Mouse (Mus musculus) splenic B cell, adult 2 months (primary cell): ENCODE data around the gene Peli2.
"Not testable (repeated sequence)": the region's sequence is repeated elsewhere in the genome, so short reads cannot be mapped to it uniquely, and the experiment has no call there.

Experiments
- DNase-seq: peaks from one replicate; pipeline ENCODE4 v3.0.0-alpha.2; 2011; ENCODE audit warnings: low read depth, low spot score
- H3K27me3 ChIP-seq: 2 replicates; pipeline ENCODE4 v1.6.1; 2012; ENCODE audit warnings: mild to moderate bottlenecking, low read length, moderate library complexity, mixed read lengths; ENCODE audit not compliant: control insufficient read depth, poor library complexity, insufficient read depth, severe bottlenecking
- H3K36me3 ChIP-seq: 2 replicates; pipeline ENCODE4 v1.6.1; 2012; ENCODE audit warnings: mild to moderate bottlenecking, low read length, moderate library complexity, mixed read lengths; ENCODE audit not compliant: control insufficient read depth, poor library complexity, insufficient read depth, severe bottlenecking

Gene Peli2

DNA sequence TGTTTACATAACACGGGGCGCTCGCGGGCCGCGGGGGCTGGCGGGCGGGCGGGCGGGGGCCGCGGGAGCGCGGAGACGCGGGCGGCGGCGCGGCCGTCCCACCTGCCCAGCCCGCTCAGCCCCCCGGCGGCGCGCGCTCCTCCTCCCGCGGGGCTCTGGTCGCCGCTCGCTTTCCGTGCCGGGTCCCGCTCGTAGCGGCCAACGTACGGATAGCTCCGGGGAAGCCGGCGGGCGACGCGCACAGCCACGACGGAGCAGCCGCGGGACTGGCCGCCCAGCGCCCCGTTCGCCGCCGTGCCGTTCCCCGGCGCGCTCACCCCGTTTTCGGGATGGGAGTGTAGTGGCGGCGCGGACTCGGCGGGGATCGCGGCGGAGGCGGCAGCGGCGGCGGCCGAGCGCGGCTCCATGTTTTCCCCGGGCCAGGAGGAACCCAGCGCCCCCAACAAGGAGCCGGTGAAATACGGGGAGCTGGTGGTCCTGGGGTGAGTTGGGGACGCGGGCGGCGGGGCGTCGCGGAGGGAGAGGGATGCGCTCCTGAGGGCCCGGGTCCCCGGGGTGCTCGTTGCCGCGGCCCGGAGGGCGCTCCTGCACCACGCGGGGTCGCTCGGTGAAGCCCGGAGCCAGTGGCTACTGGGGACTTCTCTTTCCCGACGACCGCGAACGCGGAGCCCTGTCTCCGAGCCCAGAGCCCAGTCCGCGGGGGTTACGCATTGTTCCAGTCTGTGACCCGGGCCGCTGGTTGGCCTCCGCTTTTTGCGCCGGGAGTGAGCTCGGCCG lies at the start of gene Peli2:
TSS of gene Peli2 (plus strand) at position 72 of the 777 bp plus-strand sequence.
- no peaks in the 10 kb centered on the region for H3K36me3 ChIP-seq
- no peaks in the 10 kb centered on the region; the same call in 1 of the 2 replicates for H3K27me3 ChIP-seq
- no peak for DNase-seq

DNA sequence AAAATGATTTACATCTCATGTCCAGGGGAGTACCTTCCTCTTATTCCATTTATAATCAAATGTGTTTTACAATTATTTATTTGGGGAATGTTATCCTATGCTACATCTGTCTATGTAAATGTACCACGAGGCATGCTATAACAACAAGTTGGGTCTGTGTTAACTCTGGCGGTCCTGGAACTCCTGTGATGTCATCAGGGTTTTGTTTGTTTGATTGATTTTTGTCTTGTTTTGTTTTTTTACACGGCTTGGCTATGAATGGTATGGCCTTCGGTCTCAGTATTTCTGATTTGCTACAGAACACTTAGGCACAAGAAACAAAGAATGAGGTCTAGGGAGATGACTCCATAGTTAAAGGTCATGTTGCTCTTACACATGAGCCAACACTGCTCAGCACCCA lies 48.5 kb upstream of the Peli2 start:
- no peak for DNase-seq
- no peaks in the 10 kb centered on the region for H3K27me3 ChIP-seq

DNA sequence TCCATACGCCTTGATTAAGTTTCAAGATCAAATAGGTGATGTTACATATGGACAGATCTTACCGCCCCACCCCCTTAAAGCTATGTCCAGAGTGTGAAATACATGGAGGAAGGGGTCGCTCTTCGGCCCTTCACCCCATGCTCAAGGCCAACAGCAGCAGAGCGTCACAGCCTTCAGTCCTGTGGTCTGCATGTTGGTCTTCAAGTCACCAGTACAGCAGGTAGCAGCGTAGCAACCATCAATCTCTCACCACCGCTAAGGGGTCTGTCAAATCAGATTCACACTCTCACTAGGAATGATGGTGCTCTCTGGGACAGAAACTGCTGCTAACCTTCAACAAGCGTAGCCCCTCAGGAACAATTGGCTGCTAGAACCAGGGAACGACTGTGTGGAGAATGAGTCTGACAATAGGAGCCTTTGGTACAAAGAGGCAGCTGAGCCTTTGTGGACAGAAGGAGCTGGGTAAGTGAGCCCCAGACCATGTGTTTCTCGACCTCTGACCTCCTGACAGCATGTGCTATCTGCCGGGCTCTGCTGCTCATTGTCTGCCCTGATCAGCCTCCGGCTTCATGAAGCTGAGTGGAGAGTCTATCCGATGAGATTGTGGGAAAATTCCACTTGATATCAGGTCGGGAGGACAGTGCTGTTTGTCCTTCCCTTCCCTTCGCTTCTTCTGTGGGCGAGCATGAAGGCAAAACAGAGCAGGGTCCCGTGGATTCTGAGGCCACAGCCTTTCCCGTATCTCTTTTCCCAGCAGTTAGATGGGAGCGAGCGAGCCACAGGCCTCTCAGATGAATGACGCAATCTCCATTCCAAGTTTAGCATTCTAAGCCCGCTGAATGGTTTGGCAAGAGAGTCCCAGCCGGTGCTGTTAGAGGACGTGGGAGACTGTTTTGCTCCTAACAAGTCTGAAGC lies 47.1 kb upstream of the Peli2 start:
- Histone ChIP-seq H3K36me3 (no peaks in the 10 kb centered on the region), H3K27me3 (no peaks in the 10 kb centered on the region)
- no peak for DNase-seq

More for the DNA sequence above, 48.5 kb upstream of the Peli2 start:
- no peaks in the 10 kb centered on the region for H3K36me3 ChIP-seq

DNA sequence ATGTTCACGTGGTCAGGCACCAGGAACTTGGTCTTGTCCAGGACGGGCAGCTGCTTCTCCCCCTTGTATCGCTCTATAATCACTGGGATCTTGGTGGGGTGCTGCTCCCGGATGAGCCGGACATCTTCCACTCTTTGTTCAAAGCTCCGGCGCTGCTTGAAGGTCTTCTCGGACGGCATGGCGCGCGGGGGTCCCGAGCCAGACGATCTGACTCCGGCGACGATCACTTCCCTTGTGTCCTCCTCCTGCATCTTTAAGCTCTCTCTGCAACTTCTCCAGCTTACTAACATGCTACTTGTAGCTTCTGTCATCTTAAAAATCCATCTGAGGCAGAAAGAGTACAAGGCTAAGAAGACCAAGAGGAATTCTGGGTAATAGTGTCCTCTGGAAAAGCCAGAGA lies 41.0 kb upstream of the Peli2 start:
- H3K27me3 ChIP-seq, H3K36me3 ChIP-seq, DNase-seq: not testable (repeated sequence)

DNA sequence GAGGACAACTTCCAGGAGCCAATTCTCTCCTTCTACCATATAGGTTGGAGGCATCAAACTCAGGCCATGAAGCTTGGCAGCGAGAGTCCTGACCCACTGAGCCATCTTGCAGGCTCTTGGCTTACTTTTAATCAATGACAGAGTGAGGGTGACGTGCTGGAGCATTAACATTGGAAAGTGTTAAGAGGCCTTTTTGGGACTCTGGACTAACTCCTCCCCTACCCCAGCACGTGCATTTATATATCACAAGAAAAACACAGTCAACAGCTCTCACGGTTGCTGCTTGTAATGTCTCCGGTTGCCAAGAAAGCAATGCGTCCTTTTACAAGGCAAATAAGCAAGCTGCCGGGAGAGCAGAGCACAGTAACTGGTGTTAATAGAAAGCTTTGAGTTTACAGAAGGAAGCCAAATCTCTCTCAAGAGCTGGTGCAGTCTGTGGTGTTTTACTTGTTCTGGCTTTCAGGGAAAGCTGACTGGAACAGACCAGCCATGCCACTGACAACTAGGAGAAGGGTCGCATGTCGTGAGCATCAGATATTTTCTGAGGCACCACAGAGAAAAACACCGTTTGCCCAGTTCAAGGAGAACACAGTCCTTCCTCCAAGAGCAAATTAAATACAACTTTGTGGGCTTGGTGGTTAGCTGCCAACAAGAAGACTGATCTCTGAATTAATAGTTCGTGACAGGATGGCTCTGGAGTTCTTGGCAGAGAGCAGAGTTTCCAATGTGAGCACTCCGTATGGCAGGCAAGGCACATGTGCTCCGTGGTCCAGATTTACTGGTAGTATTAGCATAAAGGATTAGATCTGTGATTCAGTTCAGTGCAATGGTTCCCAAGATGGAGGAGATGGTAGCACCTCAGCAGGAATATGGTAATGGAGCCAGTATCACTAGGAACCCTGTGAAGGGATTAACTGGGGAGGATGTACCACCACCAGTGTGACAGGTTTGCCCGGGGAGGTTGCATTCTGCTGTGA lies 36.5 kb upstream of the Peli2 start:
- H3K36me3 ChIP-seq: no peaks in the 10 kb centered on the region
- H3K27me3 ChIP-seq: no peaks in the 10 kb centered on the region
- no peak for DNase-seq

DNA sequence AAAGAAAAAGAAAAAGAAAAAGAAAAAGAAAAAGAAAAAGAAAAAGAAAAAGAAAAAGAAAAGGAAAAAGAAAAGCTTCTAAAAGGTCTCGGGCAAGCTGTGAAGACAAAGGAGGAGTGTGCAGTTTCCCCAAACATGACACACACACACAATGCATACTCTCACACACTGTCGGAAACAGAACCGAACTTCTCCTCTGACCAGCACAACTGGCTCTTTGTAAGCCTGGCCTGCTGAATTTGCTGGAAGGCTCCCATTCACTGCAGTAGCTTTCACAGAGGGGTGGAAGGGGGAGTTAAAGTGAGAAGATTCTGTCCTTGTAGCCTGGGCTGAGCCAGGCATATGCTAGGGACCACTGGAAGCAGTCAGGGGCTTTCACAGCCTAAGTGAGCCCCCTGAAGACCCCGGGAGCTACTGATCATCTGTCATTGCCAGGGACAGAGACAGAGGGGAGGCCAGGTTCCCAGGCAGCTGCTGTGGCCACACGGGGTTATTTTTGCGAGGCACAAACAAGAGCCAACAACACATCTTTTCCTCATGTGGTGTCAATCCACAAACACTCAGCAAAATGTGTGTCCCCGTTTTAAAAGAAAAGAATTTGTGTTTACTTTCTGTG lies 33.8 kb upstream of the Peli2 start:
- no peaks in the 10 kb centered on the region for H3K27me3 ChIP-seq
- DNase-seq: no peak
- H3K36me3 ChIP-seq: no peaks in the 10 kb centered on the region

DNA sequence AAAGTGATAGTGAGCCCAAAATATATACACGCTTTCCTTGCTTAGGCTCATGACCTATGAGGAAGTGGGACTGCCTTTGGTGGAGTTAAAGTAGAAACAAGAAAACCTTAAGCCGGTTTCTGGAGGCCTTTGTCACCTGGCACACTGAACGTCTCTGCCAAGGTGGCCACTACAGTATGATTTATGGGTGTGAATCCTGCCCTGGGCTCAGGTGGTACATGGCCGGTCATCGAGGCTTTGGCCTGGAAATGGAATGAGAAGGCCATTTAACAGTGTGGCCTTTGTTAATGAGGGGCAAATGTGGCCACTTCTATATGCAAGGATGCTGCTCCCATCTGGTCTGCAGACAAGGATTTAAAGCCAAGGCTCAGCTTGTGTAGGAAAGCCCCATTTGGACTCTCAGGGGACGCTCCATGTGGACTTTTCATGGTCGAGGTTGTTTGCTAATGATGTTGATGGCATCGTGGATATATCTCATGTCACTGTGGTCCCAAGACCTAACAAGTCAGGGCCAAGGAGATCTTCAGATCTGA lies 33.3 kb upstream of the Peli2 start:
- H3K36me3 ChIP-seq: no peaks in the 10 kb centered on the region
- no peaks in the 10 kb centered on the region for H3K27me3 ChIP-seq
- no peak for DNase-seq

DNA sequence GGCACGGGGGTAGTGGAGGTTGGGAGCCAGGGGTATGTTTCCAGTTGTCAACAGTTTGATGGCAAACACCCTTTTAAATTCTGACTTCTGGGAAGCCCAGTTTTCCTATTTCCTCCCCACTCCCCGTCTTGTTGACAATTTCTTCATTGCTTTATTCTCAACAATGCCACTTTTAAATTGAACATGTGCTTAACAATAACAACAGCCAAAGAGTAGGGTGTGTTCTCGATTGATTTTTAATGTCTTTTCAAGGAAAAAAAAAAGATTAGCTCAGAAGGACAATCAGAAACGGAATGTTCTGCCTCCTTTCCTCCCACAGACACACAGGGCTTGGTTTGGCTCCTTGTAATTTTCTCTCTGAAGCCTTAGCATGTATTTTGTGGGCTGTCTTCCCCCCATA lies 30.2 kb upstream of the Peli2 start:
- Histone ChIP-seq H3K36me3 (no peaks in the 10 kb centered on the region), H3K27me3 (no peaks in the 10 kb centered on the region)
- no peak for DNase-seq

DNA sequence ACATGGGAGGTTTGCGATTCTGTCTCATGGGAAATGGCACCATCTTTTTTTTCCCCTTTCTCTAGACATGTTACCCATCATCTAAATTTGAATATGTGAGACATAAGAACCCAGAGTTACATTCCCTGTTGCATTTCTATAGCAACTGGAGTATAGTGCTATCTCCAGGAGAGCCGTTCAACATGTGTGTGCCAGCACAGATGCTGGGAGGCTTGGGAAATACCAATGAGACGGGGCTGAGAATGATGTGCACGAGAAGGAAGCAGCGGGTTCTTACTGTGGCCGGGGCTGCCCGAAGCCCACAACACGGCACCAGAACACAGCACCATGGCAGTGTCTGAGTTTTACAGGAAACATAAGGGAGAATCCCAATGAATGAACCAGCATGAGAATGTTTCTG lies 29.5 kb upstream of the Peli2 start:
- no peaks in the 10 kb centered on the region for H3K36me3 ChIP-seq
- no peak for DNase-seq

DNA sequence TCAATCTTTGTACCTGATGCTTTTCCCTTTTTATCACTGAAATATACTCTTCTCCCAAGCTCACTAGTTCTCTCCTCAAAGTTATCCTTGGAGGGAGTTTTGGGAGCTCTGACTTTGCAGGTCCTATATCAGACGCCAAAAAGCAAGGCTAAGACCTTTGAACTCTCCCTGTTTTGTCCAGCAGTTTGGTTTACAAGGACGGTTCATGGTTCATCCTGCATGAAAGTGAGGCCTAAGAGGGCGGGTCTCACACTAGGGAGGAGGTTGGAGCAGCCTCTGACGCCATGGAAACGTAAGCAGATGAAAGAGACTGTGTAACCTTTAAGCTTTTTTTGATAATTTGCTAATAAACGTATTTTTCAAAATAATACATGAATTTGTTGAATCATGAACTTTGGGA lies 22.4 kb upstream of the Peli2 start:
- Histone ChIP-seq H3K27me3 (no peaks in the 10 kb centered on the region), H3K36me3 (no peaks in the 10 kb centered on the region)
- DNase-seq: no peak

More for the DNA sequence above, 29.5 kb upstream of the Peli2 start:
- H3K27me3 ChIP-seq: no peaks in the 10 kb centered on the region

DNA sequence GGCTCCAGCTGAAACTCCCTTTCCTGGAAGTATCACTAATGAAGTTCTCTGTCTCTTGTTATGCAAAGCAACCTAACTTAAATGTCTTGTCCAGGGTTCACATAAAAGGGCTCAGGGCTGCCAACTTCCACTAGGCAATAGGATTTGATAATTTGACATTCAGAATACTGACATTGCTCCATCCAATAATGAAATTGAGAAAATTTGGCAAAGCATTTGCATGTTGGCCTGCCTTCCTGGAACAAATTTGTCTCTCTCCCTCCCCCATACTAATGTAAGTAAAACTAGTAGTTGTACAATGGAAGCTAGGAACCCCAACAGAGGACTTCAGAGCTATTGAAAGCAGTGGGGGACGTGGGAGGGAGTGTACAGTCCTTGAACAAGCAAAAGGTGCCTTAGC lies 21.3 kb upstream of the Peli2 start:
- no peaks in the 10 kb centered on the region for H3K27me3 ChIP-seq
- no peak for DNase-seq
- H3K36me3 ChIP-seq: no peaks in the 10 kb centered on the region

DNA sequence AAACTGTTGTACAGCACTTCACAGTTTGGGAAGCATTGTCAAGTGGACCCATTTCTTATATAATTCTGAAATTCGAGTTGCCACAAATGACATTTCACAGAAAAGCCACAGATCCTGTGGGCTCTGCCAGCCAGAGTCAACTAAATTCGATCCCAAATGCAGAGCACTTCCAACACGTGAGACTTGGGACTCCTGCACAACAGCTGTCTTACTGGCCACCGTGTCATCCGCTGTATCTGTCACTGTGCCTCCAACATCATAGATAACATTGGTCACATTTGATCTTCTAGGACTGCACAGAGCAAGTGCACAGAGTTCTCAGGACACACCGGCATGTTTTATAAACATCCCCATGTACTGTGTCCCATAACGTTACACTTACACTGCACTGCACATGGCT lies 14.2 kb upstream of the Peli2 start:
- Histone ChIP-seq H3K27me3 (no peaks in the 10 kb centered on the region), H3K36me3 (no peaks in the 10 kb centered on the region)
- no peak for DNase-seq

DNA sequence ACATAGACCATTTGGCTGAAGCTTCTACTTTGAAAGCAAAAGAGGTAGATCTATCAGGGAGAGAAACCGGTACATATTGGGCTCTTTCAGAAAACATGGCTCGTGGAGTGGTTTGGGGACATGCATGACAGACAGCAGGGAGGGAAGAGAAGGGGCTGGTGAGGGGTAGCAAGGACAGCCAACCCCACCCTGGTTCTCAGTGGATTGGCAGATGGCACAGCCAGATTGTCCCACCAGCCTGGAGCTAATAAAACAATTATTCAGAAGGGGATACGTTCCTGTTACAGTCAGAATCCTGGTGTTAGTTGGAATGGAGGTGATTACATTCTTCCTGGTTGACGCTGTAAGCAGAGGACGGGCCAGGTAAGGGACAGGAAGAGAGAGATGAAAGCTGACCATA lies 2.6 kb upstream of the Peli2 start:
- Histone ChIP-seq H3K27me3 (no peaks in the 10 kb centered on the region; the same call in 1 of the 2 replicates), H3K36me3 (no peaks in the 10 kb centered on the region)
- no peak for DNase-seq
